Mouse (Mus musculus) small intestine, adult 2 months (tissue): ENCODE measurements at regions not wholly inside any gene's neighbourhood (a gene's known extent, or its start where the extent isn't known, plus 50 kb on each side); places are given as distances from the start of the nearest gene placed in this dataset.

Experiments
- H3K27ac ChIP-seq: fragments of 200-500 bp; 2 replicates; pipeline ENCODE4 v1.5.1; 2012; ENCODE audit warnings: low read depth, low read length, control low read depth, inconsistent platforms; ENCODE audit not compliant: insufficient read depth
- H3K27me3 ChIP-seq: fragments of 200-500 bp; 2 replicates; pipeline ENCODE4 v1.6.1; 2012; ENCODE audit warnings: mild to moderate bottlenecking, moderate library complexity, low read length, inconsistent platforms; ENCODE audit not compliant: control insufficient read depth, insufficient read depth
- H3K36me3 ChIP-seq: fragments of 200-500 bp; 2 replicates; pipeline ENCODE4 v1.6.1; 2012; ENCODE audit warnings: mild to moderate bottlenecking, low read length, control low read depth, inconsistent platforms; ENCODE audit not compliant: control insufficient read depth, insufficient read depth
- H3K4me1 ChIP-seq: fragments of 200-500 bp; 2 replicates; pipeline ENCODE4 v1.6.1; 2012; ENCODE audit warnings: low read length, inconsistent platforms, mixed read lengths; ENCODE audit not compliant: control insufficient read depth, insufficient read depth, insufficient read length
- H3K4me3 ChIP-seq: fragments of 200-500 bp; 2 replicates; pipeline ENCODE4 v1.5.1; 2012; ENCODE audit warnings: low read depth, mild to moderate bottlenecking, control low read depth, inconsistent platforms, low read length, moderate library complexity
- CTCF ChIP-seq: fragments of 200-500 bp; IDR thresholded peaks from 2 replicates; pipeline ENCODE4 v1.5.1; 2012; ENCODE audit warnings: low read depth, mild to moderate bottlenecking, control low read depth, inconsistent platforms, low read length, moderate library complexity, mixed read lengths; ENCODE audit not compliant: insufficient replicate concordance, insufficient read length; ENCODE audit errors: extremely low read depth
- POLR2A ChIP-seq: fragments of 200-500 bp; IDR thresholded peaks from 2 replicates; pipeline ENCODE4 v1.6.1; 2012; ENCODE audit warnings: low read depth, mild to moderate bottlenecking, control low read depth, inconsistent platforms, low read length, moderate library complexity
- WGBS: fragments of 180-500 bp; shearing (Covaris S2); methylation state at CpG from one replicate; pipeline ENCODE4 v1.1.7; 2018; 5-methylcytosine and 5-hydroxymethylcytosine counted together

- H3K27me3 ChIP-seq = no peaks in the 10 kb centered on the region
- no peak for TF ChIP-seq POLR2A
- TF ChIP-seq CTCF = no peak
- H3K36me3 ChIP-seq = no peaks in the 10 kb centered on the region
- H3K4me3 ChIP-seq = no peak overlapping the region
- no peaks in the 10 kb centered on the region for H3K4me1 ChIP-seq
- no peak overlapping the region for H3K27ac ChIP-seq
- whole genome bisulfite sequencing = 71% methylated on average over 9 of the region's 9 CpGs
Measured at GRCm38 (mm10) chr19:59577886-59578285, 119.7 kb downstream of the Emx2 start.

DNA sequence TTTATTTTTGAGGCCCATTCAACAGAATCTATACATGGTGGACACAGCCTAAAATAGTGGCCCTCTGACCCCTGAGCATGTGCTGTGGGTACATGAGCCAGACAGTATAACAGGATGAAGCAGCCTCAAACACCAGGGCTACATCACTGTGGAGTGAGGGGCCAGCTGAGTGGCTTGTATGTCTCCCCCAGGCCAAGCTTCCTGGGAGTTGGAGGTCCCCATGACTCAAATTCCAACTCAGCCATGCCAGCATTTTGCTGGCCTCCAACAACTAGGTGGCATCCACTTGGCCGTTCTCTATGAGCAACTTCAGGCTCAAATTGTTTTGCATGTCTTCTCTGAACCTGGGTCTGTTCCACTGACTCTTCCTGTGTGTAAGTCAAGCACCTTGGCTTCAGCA, 121.5 kb downstream of the Emx2 start:
- TF ChIP-seq POLR2A (no peak), CTCF (no peak)
- Histone ChIP-seq H3K4me1 (no peaks in the 10 kb centered on the region), H3K36me3 (no peaks in the 10 kb centered on the region), H3K27ac (no peak overlapping the region), H3K4me3 (no peak overlapping the region), H3K27me3 (no peaks in the 10 kb centered on the region)
- 90% methylated on average over 1 of the region's 1 CpGs for WGBS

- 63% methylated on average over 4 of the region's 4 CpGs for WGBS
- H3K4me1 ChIP-seq = peaks cover 4% of the 10 kb centered on the region; the same call in 1 of the 2 replicates
- no peaks in the 10 kb centered on the region for H3K27me3 ChIP-seq
- H3K36me3 ChIP-seq = no peaks in the 10 kb centered on the region
- no peak overlapping the region for H3K27ac ChIP-seq
- TF ChIP-seq CTCF = no peak
- TF ChIP-seq POLR2A = no peak
- no peak overlapping the region for H3K4me3 ChIP-seq
Measured at GRCm38 (mm10) chr19:59585835-59586234, 127.7 kb downstream of the Emx2 start.

DNA sequence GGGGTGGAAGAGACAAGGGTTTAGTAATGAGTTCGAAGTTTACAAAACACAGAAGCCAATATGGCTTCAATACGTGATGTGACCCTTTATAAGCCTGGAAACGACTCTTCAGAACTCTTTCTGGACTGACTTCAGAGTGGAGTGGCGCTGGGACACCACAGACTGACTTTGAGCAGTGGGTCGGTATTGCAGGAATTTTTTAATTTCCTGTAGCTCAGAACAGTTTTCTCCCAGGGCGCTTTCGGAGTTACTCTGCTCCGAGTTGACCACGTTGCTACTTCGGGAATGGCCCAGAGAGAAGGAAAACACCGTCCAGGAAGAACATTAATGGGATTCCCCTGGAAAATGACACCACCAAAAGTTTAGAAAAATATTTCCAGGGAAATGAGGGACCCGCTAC, 129.1 kb downstream of the Emx2 start:
- Histone ChIP-seq H3K27me3 (no peaks in the 10 kb centered on the region), H3K4me3 (no peak overlapping the region), H3K27ac (no peak overlapping the region), H3K36me3 (no peaks in the 10 kb centered on the region), H3K4me1 (peaks cover 4% of the 10 kb centered on the region; the same call in 1 of the 2 replicates)
- 84% methylated on average over 12 of the region's 12 CpGs for WGBS
- TF ChIP-seq CTCF (no peak), POLR2A (no peak)

DNA sequence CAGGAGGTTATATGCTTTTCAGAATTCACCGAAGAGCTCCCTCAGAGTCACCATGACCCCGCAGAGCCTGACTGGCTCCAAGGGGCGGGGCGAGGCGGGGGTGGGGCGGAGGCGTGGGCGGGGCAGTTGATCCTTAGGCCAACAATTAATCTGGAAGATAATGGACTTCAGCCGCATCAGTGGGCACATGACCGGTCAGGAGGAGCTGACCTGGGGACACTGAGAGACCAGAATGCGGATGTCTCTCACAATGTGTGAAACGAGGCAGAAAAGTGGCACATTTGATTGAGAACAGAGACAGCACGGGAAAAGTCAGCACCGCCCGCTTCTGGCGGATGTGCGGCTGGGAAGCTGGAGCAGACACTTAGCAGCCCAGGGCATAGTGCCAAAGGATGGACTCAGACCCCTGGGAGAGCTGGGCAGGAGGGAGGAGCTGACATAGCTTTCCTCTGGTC, 129.9 kb downstream of the Emx2 start:
- WGBS = 3% methylated on average over 17 of the region's 17 CpGs
- H3K4me3 ChIP-seq = peak overlapping the region; percentile 40
- no peak overlapping the region for H3K27ac ChIP-seq
- peaks cover 4% of the 10 kb centered on the region; the same call in 1 of the 2 replicates for H3K4me1 ChIP-seq
- no peak for TF ChIP-seq CTCF
- TF ChIP-seq POLR2A = no peak
- H3K36me3 ChIP-seq = no peaks in the 10 kb centered on the region
- no peaks in the 10 kb centered on the region for H3K27me3 ChIP-seq

- no peak overlapping the region for H3K27ac ChIP-seq
- TF ChIP-seq POLR2A (no peak), CTCF (no peak)
- WGBS = 98% methylated on average over 3 of the region's 3 CpGs
- no peaks in the 10 kb centered on the region for H3K36me3 ChIP-seq
- H3K27me3 ChIP-seq = no peaks in the 10 kb centered on the region
- peaks cover 4% of the 10 kb centered on the region; the same call in 1 of the 2 replicates for H3K4me1 ChIP-seq
- no peak overlapping the region for H3K4me3 ChIP-seq
Measured at GRCm38 (mm10) chr19:59590021-59590420, 131.8 kb downstream of the Emx2 start.

GRCm38 (mm10) chr19:59592060-59592459, 133.9 kb downstream of the Emx2 start:
- WGBS = 70% methylated on average over 3 of the region's 3 CpGs
- TF ChIP-seq POLR2A (no peak), CTCF (no peak)
- no peaks in the 10 kb centered on the region for H3K36me3 ChIP-seq
- H3K27me3 ChIP-seq = no peaks in the 10 kb centered on the region
- peaks cover 4% of the 10 kb centered on the region; the same call in 1 of the 2 replicates for H3K4me1 ChIP-seq
- H3K27ac ChIP-seq = no peak overlapping the region
- H3K4me3 ChIP-seq = no peak overlapping the region

DNA sequence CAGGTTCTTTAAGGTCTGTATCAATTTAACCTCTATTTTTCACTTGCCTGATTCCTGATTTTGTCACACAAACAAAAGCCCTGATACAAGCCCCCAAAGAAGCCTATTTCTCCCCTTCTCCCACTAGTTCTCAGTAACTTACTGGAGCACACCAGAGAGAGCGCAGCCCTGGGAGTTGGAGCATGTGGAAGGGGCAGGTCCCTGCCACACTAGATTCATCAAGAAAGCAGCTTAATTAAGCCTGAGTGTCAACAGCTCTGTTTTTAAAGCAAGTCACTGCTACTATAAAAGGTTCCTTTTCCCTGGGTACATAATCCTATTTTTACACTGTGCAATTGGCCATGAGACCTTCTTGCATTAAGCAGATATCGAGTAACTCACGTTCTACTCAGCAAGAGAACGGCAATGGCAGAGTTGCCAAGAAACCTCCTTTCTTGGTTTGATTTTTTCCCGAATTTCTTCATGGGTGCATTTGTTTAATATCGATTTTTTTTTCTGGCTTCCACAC, 166.2 kb downstream of the Emx2 start:
- Histone ChIP-seq H3K4me1 (no peaks in the 10 kb centered on the region), H3K36me3 (no peaks in the 10 kb centered on the region), H3K27ac (no peak overlapping the region), H3K27me3 (no peaks in the 10 kb centered on the region), H3K4me3 (no peak overlapping the region)
- no peak for TF ChIP-seq POLR2A
- TF ChIP-seq CTCF = no peak
- 84% methylated on average over 6 of the region's 6 CpGs for WGBS
